Mouse (Mus musculus): ENCODE measurements around the gene Gm3286.
"Not testable (repeated sequence)": the region's sequence is repeated elsewhere in the genome, so short reads cannot be mapped to it uniquely, and the experiment has no call there.

The Gm3286 gene

DNA sequence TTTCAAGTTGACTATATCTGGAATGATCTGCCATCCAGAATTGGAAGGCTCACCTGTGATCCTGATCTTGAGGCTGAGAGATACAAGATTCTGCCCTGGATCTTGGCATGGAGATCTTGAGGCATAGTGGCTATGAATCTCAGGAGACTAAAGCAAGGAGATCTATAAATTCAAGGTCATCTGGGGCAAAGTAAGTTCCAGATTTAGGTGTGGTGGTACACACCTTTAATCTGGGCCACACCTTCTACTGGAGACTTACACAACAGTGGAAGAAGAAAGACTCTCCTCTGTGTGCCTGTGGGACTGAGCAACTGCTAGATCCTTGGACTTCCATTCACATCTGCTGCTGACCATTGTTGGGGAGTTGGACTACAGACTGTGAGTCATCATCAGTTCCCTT, at the start of gene Gm3286:
TSS of gene Gm3286 (plus strand) at position 301 of the 400 bp plus-strand sequence.
- DNase-seq (ENCODE audit: low read depth, low spot score) = not testable (repeated sequence)
